Mouse (Mus musculus) adrenal gland (tissue): Measurements from ENCODE around the gene Nedd9.
"Not testable (repeated sequence)": the region's sequence is repeated elsewhere in the genome, so short reads cannot be mapped to it uniquely, and the experiment has no call there.

ENCODE experiments used
- intact Hi-C: fragments of 180-260 bp; cut with DNase I; formaldehyde crosslinking; loops from one replicate; pipeline ENCODE4 v1.15.1; 2025

The Nedd9 gene

DNA sequence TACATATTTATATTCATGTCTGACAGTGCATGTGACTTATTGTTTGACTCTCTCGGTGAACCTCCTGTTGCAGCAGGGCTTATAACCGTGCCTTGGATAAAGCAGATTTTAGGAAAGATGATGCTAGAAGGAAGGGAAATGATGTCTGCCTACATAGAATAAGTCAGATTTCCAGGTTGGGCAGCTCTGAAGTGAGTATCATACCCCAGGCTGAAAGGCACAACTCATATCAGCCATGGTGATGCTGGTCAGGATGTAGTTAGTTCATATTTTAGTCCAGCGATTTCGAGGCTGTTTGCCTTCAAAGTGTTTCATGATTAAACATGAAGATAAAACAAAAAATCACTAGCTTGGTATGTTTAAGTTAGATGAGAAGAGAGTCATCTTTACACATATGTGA lies 161.8 kb downstream of the Nedd9 start:
- intact Hi-C loops: loop anchor here (5.0 kb wide), 1 partner anchor 37 kb away; no protein-coding TSS in a partner anchor

DNA sequence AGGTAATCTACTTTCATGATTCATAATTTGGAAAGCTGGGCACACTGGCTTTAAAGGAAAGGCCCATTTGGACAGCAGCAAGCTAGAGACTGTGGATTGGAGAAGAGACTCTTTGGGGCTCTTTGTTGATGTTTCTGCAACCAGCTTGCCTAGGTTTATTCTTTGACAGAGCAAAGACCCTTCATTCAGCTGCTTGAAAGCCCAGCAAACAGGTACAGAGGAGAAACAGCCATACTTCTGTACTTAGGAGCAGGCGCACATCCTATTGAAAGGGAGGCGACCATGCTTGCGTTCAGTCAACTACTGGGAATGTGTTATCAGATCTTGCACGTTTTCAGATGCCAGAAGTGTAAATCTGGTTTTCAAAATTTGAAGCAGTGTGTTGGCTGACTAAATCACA lies 162.5 kb downstream of the Nedd9 start:
- intact Hi-C loops: loop anchor here (5.0 kb wide), 1 partner anchor 38 kb away; no protein-coding TSS in a partner anchor

DNA sequence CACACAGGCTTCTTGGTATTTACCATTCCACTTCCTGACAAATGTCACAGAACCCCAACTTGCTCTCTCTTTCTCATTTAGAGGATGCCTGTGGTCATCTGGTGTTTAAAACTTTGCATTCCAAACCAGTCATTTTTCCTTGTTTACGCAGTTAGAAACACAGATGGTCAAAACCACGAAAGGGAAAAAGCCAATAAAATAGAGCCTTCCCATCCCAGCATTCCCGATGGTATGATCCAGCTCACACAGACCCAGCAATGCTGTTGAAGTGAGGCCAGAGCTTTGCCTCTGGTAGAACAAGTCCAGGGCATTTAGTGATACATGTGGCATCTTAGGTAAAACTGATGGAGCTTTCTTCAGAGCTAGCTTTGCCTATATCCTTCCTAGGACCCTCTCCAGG lies 165.7 kb downstream of the Nedd9 start:
- intact Hi-C loops: no loop called here

- intact Hi-C loops: no loop called here
Observed at GRCm38 (mm10) chr13:41320749-41321148, 166.4 kb downstream of the Nedd9 start.

GRCm38 (mm10) chr13:41302716-41303115 lies 184.4 kb downstream of the Nedd9 start:
- intact Hi-C loops: loop anchor here (2.0 kb wide), 2 partner anchors 156 to 270 kb away; no protein-coding TSS in a partner anchor

GRCm38 (mm10) chr13:41300037-41300436 lies 187.1 kb downstream of the Nedd9 start:
- intact Hi-C loops: no loop called here

- intact Hi-C loops: loop anchor here (5.0 kb wide), 1 partner anchor 333 kb away; no protein-coding TSS in a partner anchor
Observed at GRCm38 (mm10) chr13:41298996-41299395, 188.2 kb downstream of the Nedd9 start.

GRCm38 (mm10) chr13:41298533-41298932 lies 188.6 kb downstream of the Nedd9 start:
- intact Hi-C loops: loop anchor here (5.0 kb wide), 1 partner anchor 334 kb away; no protein-coding TSS in a partner anchor

GRCm38 (mm10) chr13:41296396-41296795 lies 190.8 kb downstream of the Nedd9 start:
- intact Hi-C loops: loop anchor here (5.0 kb wide), 1 partner anchor 336 kb away; no protein-coding TSS in a partner anchor

GRCm38 (mm10) chr13:41295886-41296285 lies 191.3 kb downstream of the Nedd9 start:
- intact Hi-C loops: loop anchor here (5.0 kb wide), 1 partner anchor 336 kb away; no protein-coding TSS in a partner anchor

GRCm38 (mm10) chr13:41293595-41293994 lies 193.6 kb downstream of the Nedd9 start:
- intact Hi-C loops: no loop called here

- intact Hi-C loops: no loop called here
Observed at GRCm38 (mm10) chr13:41291466-41291974, 195.6 kb downstream of the Nedd9 start.

DNA sequence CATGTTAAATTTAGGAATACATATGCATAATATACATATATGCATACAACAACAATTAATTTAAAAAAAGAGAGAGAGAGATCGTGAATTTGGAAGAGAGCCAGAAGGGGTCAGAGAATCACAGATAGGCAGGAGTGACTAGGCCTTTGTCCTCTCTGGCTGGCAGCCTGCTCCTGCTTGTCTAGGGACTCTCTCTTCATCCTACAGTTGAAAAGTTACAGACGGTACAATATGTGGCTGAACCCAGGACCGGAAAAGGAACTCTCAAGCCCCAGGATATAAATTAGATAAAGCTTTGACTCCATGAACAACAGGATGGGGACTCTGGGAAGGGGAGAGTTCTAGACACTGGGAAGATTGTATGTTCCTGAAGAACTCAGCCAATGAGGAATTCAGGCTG lies 200.9 kb downstream of the Nedd9 start:
- intact Hi-C loops: no loop called here

GRCm38 (mm10) chr13:41285448-41285847 lies 201.7 kb downstream of the Nedd9 start:
- intact Hi-C loops: no loop called here

DNA sequence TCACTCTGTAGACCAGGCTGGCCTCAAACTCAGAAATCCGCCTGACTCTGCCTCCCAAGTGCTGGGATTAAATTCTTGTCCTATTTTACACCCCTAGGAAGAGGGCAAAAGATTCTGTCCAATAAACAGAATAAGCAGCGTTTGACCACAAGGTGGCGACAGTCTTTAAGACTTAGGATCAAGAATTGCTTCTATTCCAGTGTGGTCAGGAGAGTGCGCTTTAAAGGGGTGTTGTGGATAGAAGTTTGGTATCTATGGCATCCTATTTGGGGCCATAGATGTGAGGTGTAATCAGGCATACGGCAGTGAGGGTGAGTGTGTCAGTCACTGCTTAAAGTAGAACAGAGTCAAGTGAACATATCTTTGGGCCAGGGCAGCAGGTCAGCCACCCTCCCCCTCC lies 203.9 kb downstream of the Nedd9 start:
- intact Hi-C loops: loop anchor here (1.0 to 5.0 kb wide), 2 partner anchors 289 to 354 kb away; no protein-coding TSS in a partner anchor

GRCm38 (mm10) chr13:41280696-41281095 lies 206.5 kb downstream of the Nedd9 start:
- intact Hi-C loops: loop anchor here (5.0 kb wide), 1 partner anchor 357 kb away; no protein-coding TSS in a partner anchor

- intact Hi-C loops: no loop called here
Observed at GRCm38 (mm10) chr13:41273927-41274650, 213.1 kb downstream of the Nedd9 start, which contains the start of gene Gm17364. Gene Gm17364 (minus strand): TSS chr13:41273977.

DNA sequence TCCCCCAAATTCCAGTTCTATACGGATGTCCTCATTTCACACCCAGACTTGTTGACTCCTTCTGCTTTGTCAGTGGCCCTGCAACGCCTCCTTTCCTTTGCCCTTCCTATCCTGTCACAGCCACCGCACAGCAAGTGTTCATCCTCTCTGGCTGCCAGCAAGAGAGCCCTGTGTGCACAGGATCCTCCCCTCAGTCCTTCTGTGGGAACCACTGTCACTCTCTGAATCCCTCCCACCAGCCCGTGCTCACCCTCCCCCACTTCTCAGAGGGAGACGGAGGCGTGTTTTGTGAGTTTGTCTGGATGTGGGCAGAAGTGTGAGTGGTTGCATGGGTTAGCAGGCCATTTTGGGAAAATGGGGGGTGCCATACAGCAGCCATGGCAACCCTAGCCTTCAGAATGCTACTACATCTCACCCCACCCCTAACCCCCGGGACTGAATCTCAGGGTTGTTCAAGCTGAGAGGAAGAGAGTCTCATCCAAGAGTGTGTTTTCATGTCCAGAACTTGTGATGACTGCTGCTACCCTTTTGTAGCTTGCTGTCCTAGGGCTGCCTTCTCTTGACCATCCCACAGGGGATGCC lies 219.2 kb downstream of the Nedd9 start:
- intact Hi-C loops: no loop called here

DNA sequence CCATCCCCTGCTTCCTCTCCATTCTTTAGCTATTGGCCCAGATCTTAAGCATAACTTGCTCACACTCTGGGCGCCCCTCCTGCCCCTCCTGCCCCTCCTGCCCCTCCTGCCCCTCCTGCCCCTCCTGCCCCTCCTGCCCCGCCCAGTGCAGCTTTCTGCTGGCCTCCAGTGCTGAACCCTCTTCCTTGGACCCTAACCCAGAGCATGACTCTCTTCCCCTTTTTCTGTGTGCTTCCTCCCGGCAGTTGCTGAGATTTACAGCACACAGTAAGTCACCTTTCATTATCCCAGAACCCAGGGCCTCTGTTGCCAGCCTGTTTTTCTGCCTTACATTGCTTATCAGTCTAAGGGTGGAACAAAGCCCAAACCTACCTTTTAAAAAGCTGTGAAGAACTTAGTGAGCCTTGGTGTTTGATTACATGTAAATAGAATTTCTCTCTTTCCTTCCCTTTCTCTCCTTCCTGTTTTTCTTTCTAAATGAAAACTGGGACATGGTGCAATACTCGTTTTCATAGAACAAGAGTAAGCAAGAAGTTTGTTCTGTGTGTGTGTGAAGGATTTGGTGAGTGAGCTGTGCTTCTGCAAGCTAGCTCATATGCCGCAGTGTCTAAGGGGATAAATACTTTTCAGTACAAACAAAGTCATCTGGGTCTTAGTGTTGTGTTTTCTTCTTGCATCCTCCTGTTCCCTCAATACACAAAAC lies 223.7 kb downstream of the Nedd9 start:
- intact Hi-C loops: no loop called here

DNA sequence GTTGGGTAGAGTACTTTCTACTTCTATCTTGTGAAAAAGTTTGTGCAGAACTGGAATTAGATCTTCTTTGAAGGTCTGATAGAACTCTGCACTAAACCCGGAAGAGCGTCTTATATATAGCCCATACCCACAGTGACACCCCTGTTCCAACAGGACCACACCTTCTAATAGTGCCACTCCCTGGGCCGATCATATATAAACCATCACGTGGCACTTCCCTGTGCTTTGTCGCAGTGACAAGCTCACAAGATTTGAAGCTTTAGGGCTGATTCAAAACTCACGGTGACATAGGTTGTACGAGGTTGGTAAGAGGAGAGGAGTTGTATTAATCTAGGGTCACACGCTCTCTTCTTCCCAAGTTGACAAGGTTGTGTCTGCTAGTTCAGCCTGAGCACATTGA lies 225.5 kb downstream of the Nedd9 start:
- intact Hi-C loops: not testable (repeated sequence)
